Mouse (Mus musculus) naive thymus-derived CD4-positive, alpha-beta T cell, adult 5 months (primary cell): ENCODE data around the gene Gm7145. TPM values are rescaled to one million over a fixed set of nuclear protein-coding genes. Genes with fewer than 3 reads are reported as not detected.

Experiments
- polyA plus RNA-seq: library from polyadenylated mRNA; unstranded; fragments of 100-300 nt; shearing (Covaris generic); gene quantifications from one replicate; pipeline ENCODE4 v1.2.1, GENCODE M21; 2017

The Gm7145 gene
- polyA plus RNA-seq = not detected

GRCm38 (mm10) chr1:117965639-117966038 lies at the start of gene Gm7145:
TSS of gene Gm7145 (plus strand) at chr1:117965939.

GRCm38 (mm10) chr1:117927715-117928114 lies 38.0 kb upstream of the Gm7145 start, which contains the start of gene Gm28168:
TSS of gene Gm28168 (plus strand) at chr1:117928015.

Other genes with a start within 250 kb of the Gm7145 start
- not detected for gene B020011L13Rik, start 184.8 kb upstream of the Gm7145 start, polyA plus RNA-seq
- not detected for gene Gm28360, start 135.9 kb upstream of the Gm7145 start, polyA plus RNA-seq
- not detected for gene Gm28168, start 37.9 kb upstream of the Gm7145 start, polyA plus RNA-seq
- gene Gm29106, start 210.6 kb downstream of the Gm7145 start, polyA plus RNA-seq = not detected